ENCODE assay signal across 24 mouse cellular contexts in genomic region chr4:133229582-133229981, GRCm38 (mm10). TPM values are rescaled to one million over a fixed set of nuclear protein-coding genes. Genes with fewer than 3 reads are reported as not detected.
A peak's percentile ranks its signal among the peaks of the same experiment; 100 is the strongest.
DNase-seq lines count a peak whose midpoint lies in the region; ATAC-seq and TF ChIP-seq lines count a peak whose summit lies in the region.
"Had no signal": no experiment of that assay in that cellular context is flagged by ENCODE, and none has a peak within 500 bp of the region (broad histone marks: within the 10 kb centered on the region; RNA-seq: fewer than 3 reads in every experiment).

No protein-coding gene starts in this region.

- H3K36me3 ChIP-seq in hindbrain, embryonic 12.5 days: no peaks in the 10 kb centered on the region
- no peaks in the 10 kb centered on the region for H3K36me3 ChIP-seq in hindbrain, embryonic 11.5 days (ENCODE audit: control insufficient read depth, insufficient read depth, low read length)
- H3K36me3 ChIP-seq in embryonic facial prominence, embryonic 15.5 days: no peaks in the 10 kb centered on the region
- H3K36me3 ChIP-seq in lung, postnatal 0 days (ENCODE audit: insufficient read depth, low read length): no peaks in the 10 kb centered on the region
- H3K36me3 ChIP-seq: heart, embryonic 13.5 days; midbrain, embryonic 15.5 days had no signal

- H3K27ac ChIP-seq in hindbrain, embryonic 12.5 days: peak overlapping the region; percentile 57; the same call in 1 of the 2 replicates
- no peak overlapping the region; the same call in 1 of the 2 replicates for H3K27ac ChIP-seq in hindbrain, embryonic 11.5 days (ENCODE audit: low read depth, low read length)
- H3K27ac ChIP-seq in embryonic facial prominence, embryonic 15.5 days (replicated peaks): peak overlapping the region; percentile 49; the same call in 1 of the 2 replicates
- H3K27ac ChIP-seq in lung, postnatal 0 days (ENCODE audit: low read length): no peak overlapping the region
- H3K27ac ChIP-seq: heart, embryonic 13.5 days; kidney, postnatal 0 days; midbrain, embryonic 15.5 days had no signal

- no peak for ATAC-seq in hindbrain, embryonic 12.5 days (ENCODE audit: low FRiP score)
- ATAC-seq in hindbrain, embryonic 11.5 days (ENCODE audit: low FRiP score): no peak
- no peak for ATAC-seq in embryonic facial prominence, embryonic 15.5 days (ENCODE audit: insufficient number of reproducible peaks, low FRiP score, low TSS enrichment, low read depth)
- ATAC-seq in lung, postnatal 0 days: no peak
- ATAC-seq: liver, postnatal 0 days; midbrain, embryonic 15.5 days had no signal

- no peak for TF ChIP-seq CTCF in lung, postnatal 0 days (IDR thresholded peaks at IDR 0.05)

- no peak for DNase-seq in hindbrain, embryonic 11.5 days (ENCODE audit: low spot score)
- peak; percentile 53 for DNase-seq in retina, postnatal 1 day
- DNase-seq in retina, embryonic 14.5 days (ENCODE audit: low spot score): no peak
- no peak for DNase-seq in adrenal gland, postnatal 36 days
- DNase-seq in lung, postnatal 0 days (ENCODE audit: low spot score): no peak
- DNase-seq: adrenal gland, adult 8-10 months; cerebellum, adult 9-11 months; kidney, adult 18-20 months; liver, postnatal 0 days; lung, postnatal 14 days; right cerebral cortex, postnatal 4 days; thymus, adult 2 months had no signal

- no peak overlapping the region for H3K4me2 ChIP-seq in hindbrain, embryonic 12.5 days (replicated peaks)
- H3K4me2 ChIP-seq in hindbrain, embryonic 11.5 days (replicated peaks; ENCODE audit: low read depth, low read length): no peak overlapping the region
- no peak overlapping the region for H3K4me2 ChIP-seq in embryonic facial prominence, embryonic 15.5 days (replicated peaks)
- no peak overlapping the region for H3K4me2 ChIP-seq in lung, postnatal 0 days (replicated peaks; ENCODE audit: low read depth, low read length)
- H3K4me2 ChIP-seq: heart, embryonic 13.5 days; midbrain, embryonic 15.5 days had no signal

- H3K4me1 ChIP-seq in hindbrain, embryonic 12.5 days: 0 out of 2 replicates have a peak, but pooled peaks cover 4% of the 10 kb centered on the region
- no peaks in the 10 kb centered on the region for H3K4me1 ChIP-seq in hindbrain, embryonic 11.5 days (replicated peaks; ENCODE audit: control insufficient read depth, insufficient read depth, low read length)
- H3K4me1 ChIP-seq in embryonic facial prominence, embryonic 15.5 days: peaks cover 18% of the 10 kb centered on the region
- no peaks in the 10 kb centered on the region for H3K4me1 ChIP-seq in lung, postnatal 0 days (ENCODE audit: insufficient read depth, low read depth, low read length)
- H3K4me1 ChIP-seq: midbrain, embryonic 15.5 days had no signal

- peaks cover 3% of the 10 kb centered on the region; the same call in 1 of the 2 replicates for H3K27me3 ChIP-seq in hindbrain, embryonic 12.5 days
- H3K27me3 ChIP-seq in hindbrain, embryonic 11.5 days (ENCODE audit: control insufficient read depth, insufficient read depth, low read length): no peaks in the 10 kb centered on the region
- H3K27me3 ChIP-seq in embryonic facial prominence, embryonic 15.5 days: no peaks in the 10 kb centered on the region; the same call in 1 of the 2 replicates
- H3K27me3 ChIP-seq in lung, postnatal 0 days (replicated peaks; ENCODE audit: insufficient read depth, low read length): no peaks in the 10 kb centered on the region
- H3K27me3 ChIP-seq: midbrain, embryonic 15.5 days had no signal

- WGBS in hindbrain, embryonic 12.5 days: 45% methylated on average over 8 of the region's 8 CpGs
- 64% methylated on average over 8 of the region's 8 CpGs for WGBS in hindbrain, embryonic 11.5 days
- WGBS in embryonic facial prominence, embryonic 15.5 days: 41% methylated on average over 8 of the region's 8 CpGs
- WGBS in lung, postnatal 0 days: 81% methylated on average over 8 of the region's 8 CpGs

- no peak overlapping the region for H3K9ac ChIP-seq in hindbrain, embryonic 12.5 days
- no peak overlapping the region for H3K9ac ChIP-seq in hindbrain, embryonic 11.5 days (ENCODE audit: low read depth, low read length)
- H3K9ac ChIP-seq in embryonic facial prominence, embryonic 15.5 days: no peak overlapping the region
- H3K9ac ChIP-seq in lung, postnatal 0 days (replicated peaks; ENCODE audit: low read depth): no peak overlapping the region
- H3K9ac ChIP-seq: heart, embryonic 13.5 days; liver, postnatal 0 days; midbrain, embryonic 15.5 days had no signal

- no peak for TF ChIP-seq EP300 in lung, postnatal 0 days (IDR thresholded peaks at IDR 0.05)

- no peaks in the 10 kb centered on the region for H3K9me3 ChIP-seq in hindbrain, embryonic 12.5 days (replicated peaks)
- no peaks in the 10 kb centered on the region for H3K9me3 ChIP-seq in hindbrain, embryonic 11.5 days (ENCODE audit: control insufficient read depth, low read length)
- no peaks in the 10 kb centered on the region for H3K9me3 ChIP-seq in embryonic facial prominence, embryonic 15.5 days (replicated peaks)
- no peaks in the 10 kb centered on the region for H3K9me3 ChIP-seq in lung, postnatal 0 days (ENCODE audit: low read length)
- H3K9me3 ChIP-seq: heart, embryonic 13.5 days; midbrain, embryonic 15.5 days had no signal

- H3K4me3 ChIP-seq in hindbrain, embryonic 12.5 days: no peak overlapping the region
- no peak overlapping the region for H3K4me3 ChIP-seq in hindbrain, embryonic 11.5 days (ENCODE audit: low read depth, low read length)
- no peak overlapping the region for H3K4me3 ChIP-seq in embryonic facial prominence, embryonic 15.5 days (replicated peaks)
- no peak overlapping the region for H3K4me3 ChIP-seq in lung, postnatal 0 days (ENCODE audit: low read depth, low read length)
- H3K4me3 ChIP-seq: erythroblast, embryonic 14.5 days; heart, embryonic 13.5 days; midbrain, embryonic 15.5 days; myocyte had no signal

RNA-seq across cellular contexts. Expression of gene Map3k6, which starts 11.0 kb away (rescaled TPM):
- 1.9 and 2.3 TPM in 2 replicates for polyA plus RNA-seq in hindbrain, embryonic 12.5 days (2016; fragmentation: Nextera tagmentation; extraction: Ambion mirVana)
- 2.7 and 3.0 TPM in 2 replicates for polyA plus RNA-seq in hindbrain, embryonic 11.5 days (2014; fragmentation: Nextera tagmentation; extraction: Ambion mirVana)
- 17.4 and 20.6 TPM in 2 replicates for polyA plus RNA-seq in embryonic facial prominence, embryonic 15.5 days (2015; fragmentation: Nextera tagmentation; extraction: Ambion mirVana)
- 10 to 100 TPM; 15.9 to 38.8 TPM for total RNA-seq in adrenal gland, postnatal 36 days (2021)
- polyA plus RNA-seq in lung, postnatal 0 days (2015; fragmentation: Nextera tagmentation; extraction: Ambion mirVana): 7.8 and 18.7 TPM in 2 replicates

RNA-seq across cellular contexts. Expression of gene Gpr3, which starts 17.2 kb away (rescaled TPM):
- polyA plus RNA-seq in hindbrain, embryonic 12.5 days (2016; fragmentation: Nextera tagmentation; extraction: Ambion mirVana): 0.08 and 0.35 TPM in 2 replicates
- polyA plus RNA-seq in hindbrain, embryonic 11.5 days (2014; fragmentation: Nextera tagmentation; extraction: Ambion mirVana): 0.19 and 0.50 TPM in 2 replicates
- 0.07 and 0.24 TPM in 2 replicates for polyA plus RNA-seq in embryonic facial prominence, embryonic 15.5 days (2015; fragmentation: Nextera tagmentation; extraction: Ambion mirVana)
- total RNA-seq in adrenal gland, postnatal 36 days (2021): under 1 TPM; 0.63 to 0.89 TPM
- polyA plus RNA-seq in lung, postnatal 0 days (2015; fragmentation: Nextera tagmentation; extraction: Ambion mirVana): not detected in 2 replicates
- total RNA-seq: gastrocnemius, adult 18-20 months; gastrocnemius, postnatal 4 days; liver, adult 2 months; megakaryocyte, adult 5-6 weeks; neutrophil, adult 5-6 weeks had no signal
- polyA plus RNA-seq: erythroblast, embryonic 14.5 days; liver, adult 2 months; liver, postnatal 0 days; thymus, adult 2 months had no signal

RNA-seq across cellular contexts. Expression of gene Cd164l2, which starts 17.7 kb away (rescaled TPM):
- 2.0 and 2.3 TPM in 2 replicates for polyA plus RNA-seq in hindbrain, embryonic 12.5 days (2016; fragmentation: Nextera tagmentation; extraction: Ambion mirVana)
- 0.91 and 0.93 TPM in 2 replicates for polyA plus RNA-seq in hindbrain, embryonic 11.5 days (2014; fragmentation: Nextera tagmentation; extraction: Ambion mirVana)
- polyA plus RNA-seq in embryonic facial prominence, embryonic 15.5 days (2015; fragmentation: Nextera tagmentation; extraction: Ambion mirVana): 8.8 and 9.3 TPM in 2 replicates
- 1 to 10 TPM in 1 of 2 experiments, under 1 TPM in 1; 0.79 to 1.1 TPM for total RNA-seq in adrenal gland, postnatal 36 days (2021)
- polyA plus RNA-seq in lung, postnatal 0 days (2015; fragmentation: Nextera tagmentation; extraction: Ambion mirVana): 8.7 and 10.3 TPM in 2 replicates
- total RNA-seq: gastrocnemius, adult 18-20 months; liver, adult 2 months; megakaryocyte, adult 5-6 weeks had no signal
- polyA plus RNA-seq: erythroblast, embryonic 14.5 days; liver, adult 2 months had no signal

RNA-seq across cellular contexts. Expression of gene Sytl1, which starts 33.3 kb away (rescaled TPM):
- polyA plus RNA-seq in hindbrain, embryonic 12.5 days (2016; fragmentation: Nextera tagmentation; extraction: Ambion mirVana): 0.67 and 1.2 TPM in 2 replicates
- 0.59 and 1.2 TPM in 2 replicates for polyA plus RNA-seq in hindbrain, embryonic 11.5 days (2014; fragmentation: Nextera tagmentation; extraction: Ambion mirVana)
- polyA plus RNA-seq in embryonic facial prominence, embryonic 15.5 days (2015; fragmentation: Nextera tagmentation; extraction: Ambion mirVana): 39.7 and 40.2 TPM in 2 replicates
- 1 to 10 TPM; 1.4 to 1.5 TPM for total RNA-seq in adrenal gland, postnatal 36 days (2021)
- 3.1 and 3.3 TPM in 2 replicates for polyA plus RNA-seq in lung, postnatal 0 days (2015; fragmentation: Nextera tagmentation; extraction: Ambion mirVana)

RNA-seq across cellular contexts. Expression of gene Tmem222, which starts 48.0 kb away (rescaled TPM):
- 75.7 and 77.7 TPM in 2 replicates for polyA plus RNA-seq in hindbrain, embryonic 12.5 days (2016; fragmentation: Nextera tagmentation; extraction: Ambion mirVana)
- 80.7 and 82.8 TPM in 2 replicates for polyA plus RNA-seq in hindbrain, embryonic 11.5 days (2014; fragmentation: Nextera tagmentation; extraction: Ambion mirVana)
- 79.1 and 87.8 TPM in 2 replicates for polyA plus RNA-seq in embryonic facial prominence, embryonic 15.5 days (2015; fragmentation: Nextera tagmentation; extraction: Ambion mirVana)
- 10 to 100 TPM; 64.0 to 74.4 TPM for total RNA-seq in adrenal gland, postnatal 36 days (2021)
- polyA plus RNA-seq in lung, postnatal 0 days (2015; fragmentation: Nextera tagmentation; extraction: Ambion mirVana): 47.2 and 58.1 TPM in 2 replicates

Comparison
In these comparisons a context has a peak if more than half of its experiments do, and no peak if none do; other contexts are left out.
1. H3K27ac ChIP-seq: peak in hindbrain, embryonic 12.5 days (single experiment) and embryonic facial prominence, embryonic 15.5 days (single experiment); none in hindbrain, embryonic 11.5 days (single experiment) and lung, postnatal 0 days (single experiment).